In genomic region chr1:139421521-139421874, GRCm38 (mm10) we compare ENCODE assay signal across 8 mouse cellular contexts. TPM values are rescaled to one million over a fixed set of nuclear protein-coding genes. Genes with fewer than 3 reads are reported as not detected.
DNase-seq lines count a peak whose midpoint lies in the region; ATAC-seq and TF ChIP-seq lines count a peak whose summit lies in the region.

No protein-coding gene starts in this region.

- TF ChIP-seq POLR2A in MEL (IDR thresholded peaks at IDR 0.05; ENCODE audit: control insufficient read depth in 1 of 2, insufficient read depth in 1 of 2, low read depth in 1 of 2, low read length in 2 of 2, poor library complexity in 1 of 2) = no peak

- no peak for ATAC-seq in heart, embryonic 13.5 days (ENCODE audit: extremely low read depth, insufficient number of reproducible peaks, low FRiP score, low TSS enrichment)

- DNase-seq in heart, postnatal 10 days = no peak
- no peak for DNase-seq in MEL (ENCODE audit: low read depth, low spot score)
- DNase-seq in heart, postnatal 4 days = peak; percentile 13
- no peak for DNase-seq in right cerebral cortex, postnatal 25 days
- no peak for DNase-seq in urinary bladder, postnatal 36 days (ENCODE audit: low spot score in 2 of 2)
- DNase-seq in urinary bladder, postnatal 10 days (ENCODE audit: low spot score) = no peak

- H3K9ac ChIP-seq in heart, embryonic 13.5 days = peak overlapping the region; percentile 98
- H3K9ac ChIP-seq in MEL (ENCODE audit: control insufficient read depth, low read depth, low read length, poor library complexity, severe bottlenecking) = peak overlapping the region; percentile 84

- peaks cover 37% of the 10 kb centered on the region for H3K4me1 ChIP-seq in heart, embryonic 13.5 days
- peaks cover 5 to 16% of the 10 kb centered on the region in 2 experiments for H3K4me1 ChIP-seq in MEL (ENCODE audit: control insufficient read depth in 1 of 2, insufficient read depth in 2 of 2, low read length in 2 of 2)
- H3K4me1 ChIP-seq in megakaryocyte, embryonic 14.5 days = peaks cover 46% of the 10 kb centered on the region

- TF ChIP-seq CTCF in MEL (IDR thresholded peaks at IDR 0.05 in 2 of 3, conservative IDR thresholded peaks at IDR 0.05 in 1 of 3; ENCODE audit: control insufficient read depth in 1 of 3, insufficient read depth in 1 of 3, low read depth in 2 of 3, low read length in 3 of 3, poor library complexity in 1 of 3, severe bottlenecking in 1 of 3) = no peak

- TF ChIP-seq RAD21 in MEL (IDR thresholded peaks at IDR 0.05; ENCODE audit: low read depth, low read length) = no peak

- no peaks in the 10 kb centered on the region for H3K27me3 ChIP-seq in heart, embryonic 13.5 days (replicated peaks)
- no peaks in the 10 kb centered on the region for H3K27me3 ChIP-seq in MEL (ENCODE audit: control insufficient read depth in 1 of 2, insufficient read depth in 2 of 2, low read length in 2 of 2)
- no peaks in the 10 kb centered on the region for H3K27me3 ChIP-seq in megakaryocyte, embryonic 14.5 days (replicated peaks)

- no peak for TF ChIP-seq EP300 in MEL (IDR thresholded peaks at IDR 0.05; ENCODE audit: low read depth in 1 of 2, low read length in 2 of 2)

- H3K36me3 ChIP-seq in heart, embryonic 13.5 days = peaks cover 6% of the 10 kb centered on the region; the same call in 1 of the 2 replicates
- peaks cover 0 to 18% of the 10 kb centered on the region in 2 experiments; a peak in 3 of 4 replicates for H3K36me3 ChIP-seq in MEL (ENCODE audit: control insufficient read depth in 1 of 2, insufficient read depth in 2 of 2, low read length in 2 of 2)
- H3K36me3 ChIP-seq in megakaryocyte, embryonic 14.5 days (replicated peaks; ENCODE audit: low read length) = peaks cover 6% of the 10 kb centered on the region

- no peaks in the 10 kb centered on the region for H3K9me3 ChIP-seq in heart, embryonic 13.5 days
- no peaks in the 10 kb centered on the region for H3K9me3 ChIP-seq in MEL (replicated peaks; ENCODE audit: insufficient read depth, low read length)
- H3K9me3 ChIP-seq in megakaryocyte, embryonic 14.5 days = no peaks in the 10 kb centered on the region

- 3% methylated on average over 8 of the region's 8 CpGs for WGBS in heart, embryonic 13.5 days

- H3K4me2 ChIP-seq in heart, embryonic 13.5 days = peak overlapping the region; percentile 88

- peak overlapping the region; percentile 92 for H3K4me3 ChIP-seq in heart, embryonic 13.5 days
- peak overlapping the region; percentile 59 to 70 for H3K4me3 ChIP-seq in MEL (ENCODE audit: control insufficient read depth in 1 of 2, insufficient read depth in 1 of 2, low read depth in 2 of 2, low read length in 2 of 2)
- H3K4me3 ChIP-seq in megakaryocyte, embryonic 14.5 days (replicated peaks) = peak overlapping the region; percentile 97

- intact Hi-C loops in heart, postnatal 10 days (cut with DNase I) = loop anchor here (10.0 kb wide), 1 partner anchor 577 kb away; the partner anchor contains the start of gene Lhx9

- H3K79me2 ChIP-seq in MEL (ENCODE audit: control insufficient read depth, insufficient read depth, low read length, poor library complexity) = peaks cover 21% of the 10 kb centered on the region

- H3K27ac ChIP-seq in heart, embryonic 13.5 days (replicated peaks) = peak overlapping the region; percentile 93
- peak overlapping the region; percentile 83 for H3K27ac ChIP-seq in MEL (ENCODE audit: control insufficient read depth, low read depth, low read length)

TF ChIP-seq in MEL, 35 proteins besides CTCF, POLR2A, EP300 and RAD21:
- TF ChIP-seq JUND (IDR thresholded peaks at IDR 0.05; ENCODE audit: low read depth, low read length) (no peak), POLR2AphosphoS2 (IDR thresholded peaks at IDR 0.05; ENCODE audit: low read length) (no peak), ZNF384 (IDR thresholded peaks at IDR 0.05; ENCODE audit: low read depth, low read length) (no peak)

RNA-seq across cellular contexts. Expression of gene Zbtb41, which starts 0.6 kb away (rescaled TPM):
- 5.0 and 6.0 TPM in 2 replicates for polyA plus RNA-seq in heart, embryonic 13.5 days (2015; fragmentation: Nextera tagmentation; extraction: Ambion mirVana)
- total RNA-seq in heart, postnatal 10 days (2021) = 10 to 100 TPM; 23.9 to 27.4 TPM
- 8.4 and 9.3 TPM in 2 replicates for total RNA-seq in MEL (2012; rRNA removed)
- polyA plus RNA-seq in MEL (2012; ENCODE audit: insufficient read depth in 1 of 2, insufficient read length in 2 of 2, low read depth in 1 of 2, low replicate concordance in 2 of 2, missing spikeins in 1 of 2) = 1 to 10 TPM in 1 of 2 experiments, not detected in 1; 7.6 TPM
- 10 to 100 TPM; 23.6 to 26.3 TPM for total RNA-seq in heart, postnatal 4 days (2021)
- polyA plus RNA-seq in megakaryocyte, embryonic 14.5 days (2012; ENCODE audit: insufficient read depth, low replicate concordance) = 0.06 TPM in 1 of 2 replicates, not detected in the other

RNA-seq across cellular contexts. Expression of gene Aspm, which starts 33.1 kb away (rescaled TPM):
- polyA plus RNA-seq in heart, embryonic 13.5 days (2015; fragmentation: Nextera tagmentation; extraction: Ambion mirVana) = 9.8 and 10.1 TPM in 2 replicates
- total RNA-seq in heart, postnatal 10 days (2021) = 10 to 100 TPM; 10.3 to 10.4 TPM
- 15.1 and 19.4 TPM in 2 replicates for total RNA-seq in MEL (2012; rRNA removed)
- 100 to 1,000 TPM in 1 of 2 experiments, 10 to 100 TPM in 1; 15.1 to 137 TPM for polyA plus RNA-seq in MEL (2012; ENCODE audit: insufficient read depth in 1 of 2, insufficient read length in 2 of 2, low read depth in 1 of 2, low replicate concordance in 2 of 2, missing spikeins in 1 of 2)
- 10 to 100 TPM; 26.1 to 30.2 TPM for total RNA-seq in heart, postnatal 4 days (2021)
- 0.20 TPM in 1 of 2 replicates, not detected in the other for polyA plus RNA-seq in megakaryocyte, embryonic 14.5 days (2012; ENCODE audit: insufficient read depth, low replicate concordance)

RNA-seq across cellular contexts. Expression of gene Crb1, which starts 44.6 kb away (rescaled TPM):
- polyA plus RNA-seq in heart, embryonic 13.5 days (2015; fragmentation: Nextera tagmentation; extraction: Ambion mirVana) = 0.12 and 0.27 TPM in 2 replicates
- under 1 TPM; 0.10 to 0.43 TPM for total RNA-seq in heart, postnatal 10 days (2021)
- total RNA-seq in MEL (2012; rRNA removed) = not detected in 2 replicates
- polyA plus RNA-seq in MEL (2012; ENCODE audit: insufficient read depth in 1 of 2, insufficient read length in 2 of 2, low read depth in 1 of 2, low replicate concordance in 2 of 2, missing spikeins in 1 of 2) = not detected
- under 1 TPM; 0.07 to 0.12 TPM for total RNA-seq in heart, postnatal 4 days (2021)
- polyA plus RNA-seq in megakaryocyte, embryonic 14.5 days (2012; ENCODE audit: insufficient read depth, low replicate concordance) = 0.13 TPM in 1 of 2 replicates, not detected in the other
